Mouse (Mus musculus): Measurements from ENCODE around the gene Asb7. TPM values are rescaled to one million over a fixed set of nuclear protein-coding genes. Genes with fewer than 3 reads are reported as not detected.

Asb7 gene
- polyA plus RNA-seq, 1 experiment = 2.3 TPM

- H3K4me1 ChIP-seq (ENCODE audit: control insufficient read depth, insufficient read depth, insufficient read length) = peaks cover 4% of the 10 kb centered on the region; the same call in 1 of the 2 replicates
- peak within 1 kb of the TSS; percentile 87 for H3K4me3 ChIP-seq (ENCODE audit: extremely low read depth, insufficient read depth, insufficient read length)
- TF ChIP-seq CTCF (IDR thresholded peaks at IDR 0.05; ENCODE audit: extremely low read depth, insufficient read depth, insufficient read length, insufficient replicate concordance) = no peak
- peak; percentile 11; the same call in 1 of the 2 replicates for TF ChIP-seq POLR2A (IDR thresholded peaks at IDR 0.05; ENCODE audit: low read depth, low read length)
- peak within 1 kb of the TSS; percentile 73 for H3K27ac ChIP-seq (ENCODE audit: insufficient read depth, low read length)
- under 1% methylated on average over 52 of the region's 52 CpGs for WGBS
- no peaks in the 10 kb centered on the region for H3K27me3 ChIP-seq (ENCODE audit: control insufficient read depth, insufficient read depth, low read length)
- peak; percentile 98 for DNase-seq (ENCODE audit: low read depth in 1 of 2, low spot score in 2 of 2)
- no peaks in the 10 kb centered on the region for H3K36me3 ChIP-seq (ENCODE audit: control insufficient read depth, insufficient read depth, low read length)
Observed at GRCm38 (mm10) chr7:66689620-66690360, 394 bp upstream of the Asb7 start, which contains the start of gene Lins1. TSS of gene Lins1 (plus strand) at chr7:66689889.

GRCm38 (mm10) chr7:66688721-66689120 is 675 bp downstream of the Asb7 start:
- TF ChIP-seq CTCF (IDR thresholded peaks at IDR 0.05; ENCODE audit: extremely low read depth, insufficient read depth, insufficient read length, insufficient replicate concordance) (no peak), POLR2A (IDR thresholded peaks at IDR 0.05; ENCODE audit: low read depth, low read length) (no peak)
- H3K4me3 ChIP-seq (ENCODE audit: extremely low read depth, insufficient read depth, insufficient read length) = peak overlapping the region; percentile 87
- 15% methylated on average over 5 of the region's 5 CpGs for WGBS
- H3K4me1 ChIP-seq (ENCODE audit: control insufficient read depth, insufficient read depth, insufficient read length) = peaks cover 4% of the 10 kb centered on the region; the same call in 1 of the 2 replicates
- no peak for DNase-seq (ENCODE audit: low read depth in 1 of 2, low spot score in 2 of 2)
- H3K27me3 ChIP-seq (ENCODE audit: control insufficient read depth, insufficient read depth, low read length) = no peaks in the 10 kb centered on the region
- H3K27ac ChIP-seq (ENCODE audit: insufficient read depth, low read length) = no peak overlapping the region
- H3K36me3 ChIP-seq (ENCODE audit: control insufficient read depth, insufficient read depth, low read length) = no peaks in the 10 kb centered on the region; the same call in 1 of the 2 replicates

DNA sequence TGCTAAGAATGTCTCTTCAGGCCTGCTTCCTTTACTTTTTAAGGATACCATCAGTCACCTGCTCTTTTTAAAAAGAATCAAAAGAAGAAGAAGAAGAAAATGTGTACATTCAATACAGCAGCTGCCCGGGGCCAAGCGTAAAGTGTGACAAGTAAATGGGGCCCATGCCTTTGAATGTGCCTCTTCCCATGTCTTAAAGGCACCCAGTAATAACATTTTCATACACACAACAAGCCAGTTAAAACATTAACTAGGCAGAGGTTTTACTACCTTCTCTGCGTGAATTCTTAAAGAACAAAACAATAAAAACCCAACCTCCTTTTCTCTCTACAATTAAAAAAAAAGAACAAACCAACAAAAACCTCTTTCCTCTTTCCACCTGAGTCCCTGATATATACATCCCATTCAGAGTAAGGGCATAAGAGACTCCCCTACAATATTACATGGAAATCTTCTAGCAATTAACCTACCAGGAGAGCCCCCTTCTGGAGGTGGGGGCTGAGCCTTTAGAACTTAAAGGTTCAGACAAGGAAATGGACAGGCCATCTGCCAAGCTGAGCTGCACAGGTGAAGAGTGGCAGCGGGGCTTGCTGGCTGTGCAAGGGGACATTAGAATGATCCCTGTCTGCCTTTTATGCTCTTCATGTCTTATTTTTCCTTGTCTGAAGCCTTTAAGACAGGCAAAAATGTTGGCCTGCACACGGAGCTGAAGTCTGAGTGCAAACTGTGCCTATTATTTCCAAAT is 7.1 kb downstream of the Asb7 start:
- Histone ChIP-seq H3K4me3 (ENCODE audit: extremely low read depth, insufficient read depth, insufficient read length) (no peak overlapping the region), H3K27ac (ENCODE audit: insufficient read depth, low read length) (no peak overlapping the region), H3K36me3 (ENCODE audit: control insufficient read depth, insufficient read depth, low read length) (peaks cover 28% of the 10 kb centered on the region), H3K27me3 (ENCODE audit: control insufficient read depth, insufficient read depth, low read length) (no peaks in the 10 kb centered on the region), H3K4me1 (ENCODE audit: control insufficient read depth, insufficient read depth, insufficient read length) (no peaks in the 10 kb centered on the region)
- WGBS = 93% methylated on average over 5 of the region's 5 CpGs
- TF ChIP-seq POLR2A (IDR thresholded peaks at IDR 0.05; ENCODE audit: low read depth, low read length) = no peak
- TF ChIP-seq CTCF (IDR thresholded peaks at IDR 0.05; ENCODE audit: extremely low read depth, insufficient read depth, insufficient read length, insufficient replicate concordance) = no peak
- no peak for DNase-seq (ENCODE audit: low read depth in 1 of 2, low spot score in 2 of 2)

DNA sequence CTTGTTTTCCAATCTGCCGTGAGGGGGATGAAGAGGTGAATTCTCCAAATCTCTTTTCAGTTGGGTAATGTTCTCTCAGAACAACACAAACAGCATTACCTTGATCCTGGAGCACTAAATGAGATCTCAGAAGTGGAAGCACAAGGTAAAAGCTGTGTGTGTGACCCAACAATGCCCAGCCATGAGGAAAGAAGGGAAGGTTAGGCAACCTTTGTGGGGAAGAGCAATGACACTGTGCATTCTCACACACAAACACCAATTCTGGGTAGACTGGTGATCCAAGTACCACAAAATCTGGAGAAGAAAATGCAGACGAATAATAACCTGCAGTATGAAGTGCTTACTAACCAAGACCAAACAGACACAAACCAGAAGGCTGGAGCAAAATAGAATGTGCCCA is 13.6 kb downstream of the Asb7 start:
- 92% methylated on average over 2 of the region's 2 CpGs for WGBS
- Histone ChIP-seq H3K4me1 (ENCODE audit: control insufficient read depth, insufficient read depth, insufficient read length) (no peaks in the 10 kb centered on the region), H3K4me3 (ENCODE audit: extremely low read depth, insufficient read depth, insufficient read length) (no peak overlapping the region), H3K27me3 (ENCODE audit: control insufficient read depth, insufficient read depth, low read length) (no peaks in the 10 kb centered on the region), H3K36me3 (ENCODE audit: control insufficient read depth, insufficient read depth, low read length) (peaks cover 39% of the 10 kb centered on the region), H3K27ac (ENCODE audit: insufficient read depth, low read length) (no peak overlapping the region)
- TF ChIP-seq CTCF (IDR thresholded peaks at IDR 0.05; ENCODE audit: extremely low read depth, insufficient read depth, insufficient read length, insufficient replicate concordance) (no peak), POLR2A (IDR thresholded peaks at IDR 0.05; ENCODE audit: low read depth, low read length) (no peak)
- DNase-seq (ENCODE audit: low read depth in 1 of 2, low spot score in 2 of 2) = no peak

GRCm38 (mm10) chr7:66667064-66667463 is 22.3 kb downstream of the Asb7 start:
- Histone ChIP-seq H3K27ac (ENCODE audit: insufficient read depth, low read length) (no peak overlapping the region), H3K36me3 (ENCODE audit: control insufficient read depth, insufficient read depth, low read length) (peaks cover 3% of the 10 kb centered on the region), H3K4me1 (ENCODE audit: control insufficient read depth, insufficient read depth, insufficient read length) (no peaks in the 10 kb centered on the region), H3K27me3 (ENCODE audit: control insufficient read depth, insufficient read depth, low read length) (no peaks in the 10 kb centered on the region), H3K4me3 (ENCODE audit: extremely low read depth, insufficient read depth, insufficient read length) (no peak overlapping the region)
- no peak for DNase-seq (ENCODE audit: low read depth in 1 of 2, low spot score in 2 of 2)
- TF ChIP-seq CTCF (IDR thresholded peaks at IDR 0.05; ENCODE audit: extremely low read depth, insufficient read depth, insufficient read length, insufficient replicate concordance) = no peak
- TF ChIP-seq POLR2A (IDR thresholded peaks at IDR 0.05; ENCODE audit: low read depth, low read length) = no peak

DNA sequence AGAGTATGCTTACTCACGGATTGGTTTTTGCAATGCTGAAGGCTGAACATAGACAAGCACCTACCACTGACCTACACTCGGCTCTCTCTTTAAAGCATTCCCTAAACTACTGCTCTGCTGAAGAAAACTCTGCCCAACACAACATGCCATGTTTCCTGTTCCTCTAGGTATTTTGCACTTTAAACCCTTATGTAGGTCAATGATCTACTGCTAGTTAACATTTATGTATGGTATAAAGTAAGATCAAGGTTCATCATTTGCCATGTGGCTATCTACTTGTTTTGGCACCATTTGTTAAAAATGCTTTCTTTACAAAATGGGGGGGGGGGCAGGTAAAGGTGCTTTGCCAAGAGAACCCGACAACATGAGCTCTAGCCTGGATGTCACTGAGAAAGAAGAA is 25.8 kb downstream of the Asb7 start:
- Histone ChIP-seq H3K4me3 (ENCODE audit: extremely low read depth, insufficient read depth, insufficient read length) (no peak overlapping the region), H3K27me3 (ENCODE audit: control insufficient read depth, insufficient read depth, low read length) (no peaks in the 10 kb centered on the region), H3K36me3 (ENCODE audit: control insufficient read depth, insufficient read depth, low read length) (peaks cover 9% of the 10 kb centered on the region), H3K4me1 (ENCODE audit: control insufficient read depth, insufficient read depth, insufficient read length) (no peaks in the 10 kb centered on the region), H3K27ac (ENCODE audit: insufficient read depth, low read length) (no peak overlapping the region)
- TF ChIP-seq POLR2A (IDR thresholded peaks at IDR 0.05; ENCODE audit: low read depth, low read length) (no peak), CTCF (IDR thresholded peaks at IDR 0.05; ENCODE audit: extremely low read depth, insufficient read depth, insufficient read length, insufficient replicate concordance) (no peak)
- WGBS = 83% methylated on average over 3 of the region's 3 CpGs
- DNase-seq (ENCODE audit: low read depth in 1 of 2, low spot score in 2 of 2) = no peak

Measured in spleen, adult 2 months (tissue).